Mouse (Mus musculus) C2C12 (cell line): Measurements from ENCODE around the gene Coro1b.

Experiments used
- CTCF ChIP-seq: IDR thresholded peaks from one replicate; pipeline ENCODE4 v1.5.1; 2011; ENCODE audit not compliant: control insufficient read depth, insufficient read depth, insufficient read length
- MAX ChIP-seq: IDR thresholded peaks from one replicate; pipeline ENCODE4 v1.6.1; 2011; ENCODE audit warnings: mild to moderate bottlenecking, control low read depth
- MYOG ChIP-seq: IDR thresholded peaks from one replicate; pipeline ENCODE4 v1.6.1; 2011; ENCODE audit not compliant: control insufficient read depth, insufficient read length; ENCODE audit errors: extremely low read depth
- USF1 ChIP-seq: IDR thresholded peaks from one replicate; pipeline ENCODE4 v1.6.1; 2011; ENCODE audit warnings: low read depth, mild to moderate bottlenecking, control low read depth, moderate library complexity

- no peak for TF ChIP-seq CTCF
- TF ChIP-seq MAX = no peak
- no peak for TF ChIP-seq MYOG
- TF ChIP-seq USF1 = no peak
Observed at GRCm38 (mm10) chr19:4113186-4113805, 35.1 kb upstream of the Coro1b start.
